Mouse (Mus musculus) naive thymus-derived CD4-positive, alpha-beta T cell, adult 2 months (primary cell): ENCODE data around the gene Rhob.
A peak's percentile ranks its signal among the peaks of the same experiment; 100 is the strongest.

Experiments
- DNase-seq: peaks from one replicate; pipeline ENCODE4 v3.0.0-alpha.2; 2011; ENCODE audit warnings: low read depth

Rhob gene

DNA sequence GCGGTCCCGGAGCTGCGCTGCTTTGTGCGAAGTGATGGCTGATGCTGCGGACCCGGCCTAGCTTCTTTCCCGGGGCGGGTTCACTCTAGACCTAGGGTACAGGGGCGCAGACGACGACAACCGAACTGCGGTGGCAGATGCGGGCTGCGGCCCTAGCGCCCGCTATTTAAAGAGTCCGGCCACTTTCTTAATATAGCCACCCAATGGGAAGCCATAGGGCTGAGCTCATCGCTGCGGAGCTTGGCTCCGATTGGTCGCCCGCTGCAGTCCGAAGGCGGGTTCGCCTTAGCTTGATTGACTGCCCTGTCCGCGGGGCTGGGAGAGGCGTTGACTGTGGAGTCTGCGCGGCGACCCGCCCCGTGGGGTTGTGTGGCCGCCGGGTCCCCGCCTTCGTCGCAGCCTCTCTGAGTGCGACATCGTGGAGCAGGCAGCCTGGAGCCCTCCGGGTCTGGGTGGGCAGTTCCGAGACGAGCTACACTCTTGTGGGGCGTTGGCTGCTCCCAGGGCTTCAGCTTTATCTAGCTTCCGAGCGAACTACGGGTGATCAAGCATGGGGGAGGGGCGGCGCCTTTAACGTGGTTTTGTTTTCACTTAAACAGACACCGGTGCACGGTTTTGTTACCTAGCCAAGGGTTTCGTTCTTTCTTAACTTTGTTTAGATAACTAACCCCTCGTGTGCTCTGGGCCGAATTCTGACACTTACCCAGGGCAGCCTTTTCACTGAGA lies at the start of gene Rhob:
Gene Rhob (minus strand): TSS at position 139 of the 726 bp plus-strand sequence.
- DNase-seq: peak; percentile 86

DNA sequence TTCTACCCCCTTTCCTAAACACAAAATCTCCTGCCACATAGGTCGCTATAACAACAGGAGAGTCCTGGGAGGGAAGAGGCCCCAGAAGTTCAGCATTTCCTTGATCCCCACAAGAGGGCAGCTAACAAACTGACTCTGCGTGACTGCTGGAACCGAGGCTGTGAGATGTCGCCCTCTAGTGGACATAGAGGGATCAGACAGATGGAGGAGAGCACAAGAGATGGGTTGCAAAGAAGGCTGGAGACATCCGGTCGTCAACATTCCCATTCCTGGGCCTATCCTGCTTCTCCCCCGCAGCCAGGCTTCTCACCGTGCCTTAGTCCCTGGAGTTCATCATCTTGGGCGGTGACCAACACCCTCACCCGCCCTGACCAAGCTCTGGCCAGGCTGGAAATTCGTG lies 47.5 kb upstream of the Rhob start:
- DNase-seq: peak; percentile 86

DNA sequence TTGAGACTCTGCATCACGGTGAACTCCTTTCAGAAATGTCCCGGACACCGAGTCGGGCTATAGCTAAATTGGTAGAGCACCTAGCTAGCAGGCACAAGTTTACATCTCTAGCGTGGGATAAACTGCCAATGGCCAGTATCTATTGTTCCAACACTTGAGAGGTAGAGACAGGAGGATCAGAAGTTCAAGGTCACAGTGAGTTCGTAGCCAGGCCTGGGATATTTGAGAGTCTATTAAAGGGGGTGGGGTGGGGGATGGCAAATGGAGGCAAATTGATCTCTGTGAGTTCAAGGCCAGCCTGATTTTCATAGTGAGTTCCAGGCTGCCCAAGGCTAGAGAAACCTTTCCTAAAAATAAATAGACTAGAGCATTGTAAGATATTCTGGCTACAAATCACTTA lies 47.0 kb upstream of the Rhob start:
- DNase-seq: no peak

DNA sequence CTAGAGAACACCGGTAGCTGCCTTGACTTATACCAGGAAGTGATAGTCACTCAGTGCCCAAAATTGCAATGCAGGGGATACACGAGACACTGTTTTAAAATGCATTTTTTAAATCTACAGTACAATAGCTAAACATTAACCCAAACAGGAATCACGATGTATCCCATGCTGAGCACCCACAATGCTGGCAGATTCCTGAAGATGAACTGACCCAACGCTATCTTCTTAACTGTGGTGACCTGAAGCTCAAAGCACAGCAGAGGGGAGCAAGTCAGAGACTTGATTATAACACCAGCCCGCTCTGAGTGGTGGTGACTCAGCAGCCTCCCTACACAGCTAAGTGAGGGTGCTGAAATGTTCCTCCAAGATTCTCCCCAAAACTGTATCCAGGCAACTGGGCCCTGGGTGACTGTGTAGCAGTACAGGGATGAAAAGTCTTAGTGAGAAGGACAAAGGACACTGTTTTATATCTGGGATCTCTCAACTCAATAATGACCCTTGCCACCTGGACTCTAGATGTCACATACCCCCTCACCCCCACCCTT lies 45.3 kb upstream of the Rhob start:
- DNase-seq: no peak

DNA sequence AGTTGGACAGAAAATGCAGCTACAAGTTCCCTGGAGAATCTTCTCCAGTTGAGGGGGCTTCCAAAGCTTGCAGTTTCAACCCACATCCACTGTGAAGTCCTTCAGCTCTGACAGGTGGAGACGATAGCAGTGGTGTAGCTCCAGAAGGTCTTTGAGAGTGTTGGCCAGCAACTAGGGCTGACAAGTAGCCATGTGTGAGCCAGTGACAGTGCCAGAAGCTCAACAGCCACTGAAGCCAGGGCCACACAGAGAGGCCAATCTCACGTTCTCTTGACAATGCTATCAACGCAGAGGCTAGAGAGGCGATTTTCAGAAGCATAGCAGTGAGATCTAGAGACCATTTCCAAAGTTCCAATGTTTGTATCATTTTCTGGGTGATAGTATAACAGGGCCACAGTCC lies 42.6 kb upstream of the Rhob start:
- DNase-seq: no peak

DNA sequence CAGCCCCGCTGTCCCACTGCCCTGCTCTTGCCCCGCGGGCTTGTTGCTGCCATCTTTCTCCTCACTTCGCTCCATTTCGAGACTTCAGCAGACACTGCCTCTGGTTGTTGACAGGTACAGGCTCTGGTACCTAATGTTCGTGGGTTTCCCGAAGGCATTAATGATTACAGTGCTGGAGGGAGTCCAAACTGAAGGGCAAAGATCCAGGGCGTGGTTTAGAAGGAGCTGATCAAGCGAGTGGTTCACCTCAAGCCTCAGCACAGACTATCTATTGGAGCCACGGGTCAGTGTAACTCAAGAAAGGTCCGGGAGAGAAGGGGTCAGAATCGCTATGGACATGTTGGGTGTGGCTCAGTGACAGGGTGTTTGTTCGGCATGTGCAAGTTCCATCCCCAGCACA lies 39.7 kb upstream of the Rhob start:
- no peak for DNase-seq

DNA sequence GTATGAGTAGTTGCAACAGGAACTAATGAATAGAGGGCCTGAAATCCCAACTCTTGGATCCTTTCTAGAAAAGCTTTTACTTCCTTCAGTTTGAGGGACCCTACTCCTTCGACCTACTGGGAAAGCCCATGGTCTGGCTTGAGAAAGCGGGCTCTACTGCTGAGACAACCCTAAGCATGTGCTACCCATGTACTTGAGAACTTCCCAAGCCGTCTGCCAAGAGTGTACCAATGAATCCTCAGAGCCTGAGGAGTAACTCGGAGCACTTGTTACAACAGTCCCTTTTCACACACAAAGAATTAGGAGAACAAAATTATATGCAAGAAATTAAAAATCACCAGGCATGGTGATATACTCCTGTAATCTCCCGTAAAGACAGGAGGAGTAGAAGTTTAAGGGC lies 37.5 kb upstream of the Rhob start:
- no peak for DNase-seq

DNA sequence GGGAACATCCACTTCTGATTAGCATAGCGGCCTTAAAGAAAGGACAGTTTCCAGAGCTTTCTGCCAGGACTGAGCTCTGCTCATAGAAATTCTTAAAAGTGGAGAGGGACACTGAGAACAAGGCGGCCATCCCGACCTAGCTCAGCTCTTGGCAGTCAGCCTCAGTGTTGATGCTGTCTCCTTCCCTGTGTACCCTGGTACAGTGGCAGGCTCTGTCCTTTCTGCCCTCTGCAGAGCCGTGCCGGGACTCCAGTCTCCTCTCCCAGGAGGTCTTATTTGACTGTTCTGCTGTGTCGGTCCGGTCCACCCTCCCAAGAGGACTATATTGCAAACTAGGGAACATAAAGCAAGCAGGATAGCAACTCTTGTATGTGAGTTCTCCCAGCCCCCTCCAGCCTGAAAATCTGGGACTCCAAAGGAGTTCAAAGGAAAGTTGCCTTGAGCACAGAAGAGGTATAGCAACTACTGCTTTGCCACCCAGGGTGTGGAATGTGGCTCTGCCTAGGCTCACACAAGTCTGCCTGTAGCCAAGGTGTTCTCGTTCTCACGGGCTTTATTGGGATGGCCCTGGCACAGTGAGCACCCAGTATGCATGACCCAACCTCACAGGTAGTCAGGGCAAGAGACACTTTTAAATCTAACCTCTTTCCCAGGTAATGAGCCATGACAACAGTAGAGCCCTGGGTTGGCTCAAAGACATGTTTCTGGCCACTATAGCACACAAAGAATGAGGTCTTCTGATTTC lies 36.6 kb upstream of the Rhob start:
- DNase-seq: no peak

DNA sequence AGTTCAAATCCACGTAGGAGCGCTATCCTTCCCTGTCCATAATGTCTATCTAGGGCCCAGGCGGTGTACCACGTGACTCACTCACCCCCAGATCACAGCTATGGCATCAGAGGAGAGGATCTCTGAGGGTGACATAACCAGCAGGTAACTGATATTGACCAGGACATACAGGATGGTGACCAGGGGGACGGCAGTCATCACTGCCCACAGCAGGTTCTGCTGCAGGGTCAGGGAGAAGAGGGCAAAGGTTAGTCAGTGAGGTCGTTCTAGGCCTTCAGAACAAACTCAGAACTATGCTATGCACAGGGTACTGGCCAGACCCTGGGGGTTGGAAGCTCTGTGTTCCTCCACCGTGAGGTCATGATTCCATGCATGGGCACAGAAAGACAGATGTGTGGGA lies 35.8 kb upstream of the Rhob start:
- DNase-seq: no peak

DNA sequence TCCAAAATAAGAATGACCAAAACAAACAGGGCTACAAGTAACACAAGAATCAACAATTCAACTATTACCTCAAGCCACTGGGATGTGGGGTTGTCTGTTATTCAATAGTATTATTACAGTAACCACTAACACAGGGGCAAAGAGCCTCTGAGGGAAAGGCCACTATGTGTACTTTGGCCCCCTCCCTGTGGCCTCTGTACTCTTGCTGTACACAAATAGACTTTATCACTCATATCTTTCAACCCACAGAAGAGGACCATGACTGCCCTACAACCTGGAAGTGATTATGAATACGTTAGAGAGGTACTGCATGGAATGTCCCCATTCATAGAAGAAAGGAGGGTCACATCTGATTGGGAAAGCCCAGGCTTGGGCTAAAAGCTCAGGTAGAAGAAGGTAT lies 35.1 kb upstream of the Rhob start:
- no peak for DNase-seq

DNA sequence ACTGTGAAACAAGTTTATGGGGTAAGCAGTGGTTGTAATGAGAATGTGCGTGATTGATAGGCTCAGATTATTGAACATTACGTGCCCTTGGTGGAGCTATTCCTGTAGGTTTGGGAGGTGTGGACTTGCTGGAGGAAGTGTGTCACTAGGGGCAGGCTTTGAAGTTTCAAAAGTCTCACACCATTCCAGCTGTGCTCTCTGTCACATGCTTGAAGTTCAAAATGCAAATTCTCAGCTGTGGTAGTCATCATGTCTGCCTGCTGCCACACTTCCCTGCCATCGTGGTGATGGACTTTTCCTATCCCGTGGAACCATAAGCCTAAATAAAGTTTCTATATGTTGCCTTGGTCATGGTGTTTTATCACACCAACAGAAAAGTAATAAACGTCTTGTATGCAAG lies 28.0 kb upstream of the Rhob start:
- DNase-seq: no peak

DNA sequence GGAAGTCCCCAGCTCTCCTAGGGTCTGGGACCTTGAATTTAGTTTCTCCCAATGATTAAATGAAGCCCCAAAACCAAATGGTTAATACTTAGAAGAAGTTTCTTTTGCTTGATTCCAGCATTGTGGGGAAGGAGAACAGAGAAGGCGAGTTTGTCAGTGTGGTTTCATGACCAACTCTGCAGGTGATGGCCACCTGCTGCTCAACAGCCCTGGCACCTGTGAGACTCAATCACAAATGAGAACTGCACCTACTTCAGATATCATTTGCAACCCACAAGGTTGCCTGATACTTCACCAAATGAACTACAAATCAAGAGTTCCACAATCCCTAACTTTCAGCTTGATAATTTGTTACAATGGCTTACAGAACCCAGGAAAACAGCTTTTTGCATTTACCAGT lies 27.4 kb upstream of the Rhob start:
- no peak for DNase-seq

DNA sequence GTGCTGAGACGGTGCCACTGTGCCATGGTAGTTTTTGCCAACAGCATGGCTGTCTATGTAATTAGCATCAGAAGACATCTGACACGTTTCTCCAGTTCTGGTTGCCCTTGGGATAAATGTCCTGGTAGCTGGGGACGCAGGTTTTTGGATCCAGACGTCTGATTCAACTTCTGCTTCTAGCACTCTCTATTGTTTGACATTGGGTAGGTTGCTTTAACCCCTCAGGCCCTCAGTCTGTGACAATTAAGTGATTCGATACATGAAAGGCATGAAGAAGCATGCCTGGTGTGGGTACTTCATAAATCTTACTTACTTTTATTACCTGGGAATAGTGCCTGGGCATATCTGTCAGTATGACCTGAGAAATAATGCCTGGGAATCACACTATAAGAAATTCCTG lies 24.3 kb upstream of the Rhob start:
- DNase-seq: no peak

DNA sequence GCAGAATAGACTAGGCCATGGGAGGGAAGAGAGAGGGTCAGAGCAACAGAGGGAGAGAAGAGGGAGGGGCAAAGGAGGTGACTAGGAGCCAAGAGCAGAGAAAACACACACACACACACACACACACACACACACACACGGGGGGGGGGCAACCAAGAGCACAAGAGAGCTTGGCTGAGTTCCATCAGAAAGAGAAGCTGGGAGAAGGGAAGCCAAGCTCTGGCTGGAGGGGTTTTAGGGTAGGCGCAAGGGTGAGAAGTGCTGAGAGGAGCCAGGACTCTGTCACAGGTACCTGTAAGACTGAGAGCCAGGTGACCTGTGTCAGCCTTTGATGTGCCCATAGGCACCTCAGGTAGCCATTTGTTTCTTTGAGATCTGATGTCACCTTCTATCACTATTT lies 22.9 kb upstream of the Rhob start:
- DNase-seq: no peak

DNA sequence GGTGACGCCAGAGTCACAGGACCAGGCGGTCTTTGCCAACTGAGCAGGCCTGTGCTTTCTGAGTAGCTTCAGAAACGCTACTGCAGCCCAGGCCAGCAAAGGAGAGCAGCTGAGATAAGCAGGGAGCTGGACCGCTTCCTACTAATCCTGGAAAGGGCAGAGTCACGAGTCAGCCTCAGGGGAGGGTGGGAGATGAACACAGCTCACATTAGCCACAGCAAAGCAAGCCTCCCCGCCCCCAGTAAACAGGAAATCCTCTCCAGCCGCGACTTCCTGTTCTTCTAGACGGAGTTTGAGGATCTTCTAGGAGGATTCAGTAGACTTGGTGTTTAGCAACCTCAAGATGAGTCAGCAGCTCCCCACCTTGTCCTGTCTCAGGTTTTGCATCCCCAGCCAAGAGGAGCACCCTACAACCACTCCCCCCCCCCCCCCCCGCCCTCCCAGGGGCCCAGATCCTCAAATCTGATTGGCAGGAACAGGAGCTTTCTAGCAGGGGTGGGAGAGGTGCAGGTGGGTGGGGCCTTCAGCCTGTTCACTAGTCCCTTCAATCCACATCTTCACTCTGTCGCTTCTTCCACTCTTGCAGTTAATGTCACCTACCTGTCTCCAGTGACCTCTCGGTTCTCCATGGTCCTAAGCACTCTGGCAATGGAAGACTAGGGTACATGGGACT lies 21.7 kb upstream of the Rhob start:
- peak; percentile 75 for DNase-seq

DNA sequence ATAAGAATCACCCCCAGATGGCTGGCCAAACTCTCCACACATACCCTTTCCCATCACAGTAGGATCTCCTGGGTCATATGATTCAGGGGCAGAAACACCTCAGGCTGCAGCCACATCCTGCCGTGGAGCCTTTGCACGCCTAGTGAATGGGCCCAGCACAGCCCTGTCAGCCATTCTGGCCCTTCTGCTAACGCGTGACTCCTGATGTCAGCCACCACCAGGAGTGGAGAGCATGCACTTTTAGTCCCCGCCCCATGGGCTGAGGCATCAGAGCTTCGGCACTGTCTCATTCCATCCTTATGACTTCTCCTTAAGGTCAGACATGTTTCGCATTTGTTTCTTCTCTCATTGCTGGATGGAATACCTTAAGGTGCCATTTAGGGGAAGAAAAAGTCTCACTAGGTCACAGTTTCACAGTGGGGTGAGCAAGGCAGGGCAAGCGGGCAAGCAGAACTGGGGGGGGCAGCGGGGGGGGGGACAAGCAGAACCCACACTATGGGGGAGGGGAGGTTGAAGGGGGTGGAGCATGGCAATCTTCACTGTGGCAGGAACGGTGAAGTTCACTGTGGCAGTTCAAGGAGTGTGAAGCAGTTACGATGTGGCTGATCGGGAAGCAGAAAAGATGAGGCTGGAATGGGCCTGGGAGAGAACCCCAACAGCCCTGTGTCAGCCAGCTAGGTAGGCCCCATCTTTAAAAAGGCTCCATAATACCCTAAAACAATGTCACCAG lies 19.8 kb upstream of the Rhob start:
- no peak for DNase-seq

DNA sequence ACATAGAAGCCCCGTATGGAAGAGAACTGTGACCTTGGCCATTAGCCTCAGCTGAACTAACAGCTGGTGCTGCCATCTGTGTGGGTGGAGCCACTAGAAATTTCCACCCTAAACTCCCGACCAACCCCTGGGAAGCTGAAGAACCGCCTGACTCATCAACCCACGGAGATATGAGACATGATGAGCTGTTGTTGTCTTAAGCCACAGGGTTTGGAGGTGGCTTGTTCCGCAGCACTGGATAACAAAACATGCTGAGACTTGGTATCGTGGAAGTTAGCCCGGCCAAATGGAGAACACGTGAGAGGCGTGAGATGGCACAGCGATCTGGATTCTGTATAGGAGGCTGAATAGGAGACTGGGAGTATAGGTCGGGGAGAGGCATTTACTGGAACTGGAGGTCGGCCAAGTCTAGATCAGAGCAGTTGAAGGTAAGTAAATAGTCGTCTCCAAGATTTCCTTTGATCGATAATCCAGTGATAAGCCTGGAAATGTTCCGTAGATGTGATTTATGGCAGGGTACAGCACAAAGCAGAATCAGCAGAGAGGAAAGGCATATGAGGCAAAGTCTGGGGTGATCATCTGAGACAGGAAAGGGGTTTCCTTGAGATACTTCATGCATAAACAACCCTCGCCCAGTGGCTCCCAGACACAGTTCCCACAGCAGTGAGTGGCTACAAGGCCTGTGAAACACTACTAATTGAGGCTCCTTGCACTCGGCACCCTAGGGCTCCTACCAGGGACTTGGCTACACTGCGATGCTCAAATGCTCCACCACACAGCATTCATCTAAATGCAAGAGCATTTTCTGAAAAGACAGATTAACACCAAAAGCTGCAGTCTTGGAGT lies 11.5 kb upstream of the Rhob start:
- DNase-seq: no peak

DNA sequence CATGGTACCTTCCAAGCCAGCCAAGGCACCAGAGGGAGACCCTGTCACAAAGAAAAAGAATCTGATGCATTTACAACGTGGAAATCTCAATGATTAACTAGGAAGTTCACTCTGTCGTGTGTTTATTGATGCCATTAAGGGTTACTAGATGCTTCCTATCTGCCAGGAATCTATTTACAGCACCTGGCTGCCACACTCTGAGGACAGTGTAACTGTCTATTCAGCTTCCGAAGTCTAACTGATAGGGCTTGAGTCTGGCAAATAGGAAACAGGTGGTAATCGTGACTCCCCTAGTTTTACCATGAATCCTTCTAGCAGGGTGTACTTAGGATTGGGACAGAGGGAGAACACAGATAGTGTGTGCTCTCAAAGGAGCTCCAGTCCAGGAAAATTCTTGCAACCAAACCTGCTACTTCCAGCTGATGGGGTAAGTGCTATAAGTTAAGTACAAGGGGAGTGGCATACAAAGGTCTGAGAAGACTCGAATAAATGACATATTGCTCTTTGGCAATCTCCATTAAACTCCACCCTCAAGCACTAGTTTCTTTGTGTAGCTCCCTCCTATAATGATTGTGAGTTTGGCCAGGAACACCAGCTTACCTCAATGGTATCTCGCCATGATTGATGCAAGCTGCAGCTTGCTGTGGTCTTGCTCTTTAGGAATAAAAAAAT lies 10.6 kb upstream of the Rhob start:
- DNase-seq: no peak

DNA sequence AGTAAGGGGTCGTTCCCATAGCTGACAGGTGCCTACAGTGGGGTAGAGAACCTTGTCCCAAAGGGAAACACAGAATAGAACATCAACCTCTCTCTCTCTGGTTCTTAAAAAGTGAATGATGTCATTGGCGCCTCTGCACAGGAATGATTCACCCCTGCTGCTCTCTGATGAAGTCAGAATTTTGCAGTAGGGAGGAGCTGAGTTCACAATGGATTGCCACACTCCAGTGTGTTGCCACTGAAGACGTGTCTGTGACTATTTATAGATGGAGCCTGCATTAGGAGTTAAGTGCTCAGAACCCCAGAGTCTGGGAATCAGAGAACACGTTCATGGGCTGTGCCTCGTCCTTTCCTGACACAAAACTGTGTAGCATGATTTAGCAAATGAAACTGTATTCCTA lies 9.9 kb upstream of the Rhob start:
- DNase-seq: no peak

DNA sequence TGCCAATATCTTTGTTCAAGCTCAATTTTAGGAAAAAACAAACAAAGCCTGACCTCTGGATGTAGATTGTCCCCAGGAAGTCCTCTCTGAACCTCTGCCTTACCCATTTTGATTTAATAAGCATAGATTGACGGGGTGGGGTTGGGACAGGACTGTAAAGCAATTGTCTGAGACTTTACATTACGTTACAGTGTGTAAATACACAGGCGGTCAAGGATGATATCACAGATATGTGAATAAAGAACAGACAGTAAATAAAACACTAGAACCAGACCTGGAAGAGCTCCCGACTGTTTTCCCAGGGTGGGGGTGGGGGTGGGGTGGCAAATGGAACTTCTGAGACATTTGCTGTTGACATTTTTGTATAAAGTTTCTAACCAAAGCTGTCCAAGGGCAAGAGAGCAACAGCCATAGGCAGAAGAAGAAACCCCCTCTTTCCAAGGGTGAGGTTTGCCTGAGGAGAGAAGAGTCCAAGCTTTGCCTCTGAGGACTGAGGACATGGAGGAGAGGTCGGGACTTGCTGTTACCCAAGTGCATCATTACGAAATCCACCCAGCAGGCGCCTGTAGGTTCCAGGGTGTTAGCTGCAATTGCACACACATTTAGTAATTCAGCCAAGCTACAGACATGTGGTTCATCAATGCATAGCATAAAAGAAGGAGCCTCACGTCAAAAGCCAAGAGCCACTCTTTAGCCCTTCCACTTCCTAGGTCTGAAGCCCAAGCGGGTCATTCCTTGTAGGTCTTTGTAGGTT lies 7.3 kb upstream of the Rhob start:
- no peak for DNase-seq
